Mouse (Mus musculus) neutrophil, adult 65 days (primary cell): ENCODE data around the gene Scamp4. TPM values are rescaled to one million over a fixed set of nuclear protein-coding genes. Genes with fewer than 3 reads are reported as not detected.

ENCODE experiments used
- total RNA-seq: library from RNA; stranded (reverse); gene quantifications from 2 replicates; pipeline ENCODE4 v1.2.4, GENCODE M21; 2023

The Scamp4 gene
- total RNA-seq = 6.9 and 8.2 TPM in 2 replicates

GRCm38 (mm10) chr10:80602698-80603325 is at the start of gene Scamp4, which contains the start of gene Adat3:
Scamp4 (plus strand) TSS chr10:80602872.
Adat3 (plus strand) TSS chr10:80602880.

GRCm38 (mm10) chr10:80561116-80561944 is 41.3 kb upstream of the Scamp4 start, which contains the start of gene Rexo1:
Rexo1 (minus strand) TSS chr10:80561560.

GRCm38 (mm10) chr10:80577195-80578130 is 25.2 kb upstream of the Scamp4 start, which contains the start of gene Klf16:
Klf16 (minus strand) TSS chr10:80577321.

GRCm38 (mm10) chr10:80589879-80590854 is 12.5 kb upstream of the Scamp4 start, which contains the start of gene Abhd17a:
Abhd17a (minus strand) TSS chr10:80590341.

GRCm38 (mm10) chr10:80605721-80606120 is 3.0 kb downstream of the Scamp4 start, which contains the start of gene Gm49322:
Gm49322 (plus strand) TSS chr10:80606021.

GRCm38 (mm10) chr10:80622661-80623456 is 20.2 kb downstream of the Scamp4 start, which contains the start of gene Csnk1g2:
Csnk1g2 (plus strand) TSS chr10:80622838.

GRCm38 (mm10) chr10:80656863-80657623 is 54.4 kb downstream of the Scamp4 start, which contains the start of gene Btbd2:
Btbd2 (minus strand) TSS chr10:80657071.

Other genes starting within 250 kb of the Scamp4 start
- gene Plk5, start 246.4 kb upstream of the Scamp4 start, total RNA-seq = not detected in 2 replicates
- 1.9 and 2.6 TPM in 2 replicates for gene Mex3d, start 215.2 kb upstream of the Scamp4 start, total RNA-seq
- 30.1 and 33.3 TPM in 2 replicates for gene Mbd3, start 203.3 kb upstream of the Scamp4 start, total RNA-seq
- gene Uqcr11, start 196.0 kb upstream of the Scamp4 start, total RNA-seq = 68.5 and 72.8 TPM in 2 replicates
- gene Tcf3, start 169.2 kb upstream of the Scamp4 start, total RNA-seq = 40.0 and 42.1 TPM in 2 replicates
- gene Onecut3, start 108.0 kb upstream of the Scamp4 start, total RNA-seq = not detected in 2 replicates
- gene Atp8b3, start 63.7 kb upstream of the Scamp4 start, total RNA-seq = not detected in 2 replicates
- gene Rexo1, start 41.3 kb upstream of the Scamp4 start, total RNA-seq = 87.8 and 112 TPM in 2 replicates
- gene Klf16, start 25.6 kb upstream of the Scamp4 start, total RNA-seq = 5.7 and 7.0 TPM in 2 replicates
- gene Abhd17a, start 12.5 kb upstream of the Scamp4 start, total RNA-seq = 34.9 and 41.1 TPM in 2 replicates
- 0.98 and 2.0 TPM in 2 replicates for gene Adat3, start within 50 bp of the Scamp4 start, total RNA-seq
- 0.77 and 0.98 TPM in 2 replicates for gene Gm49322, start 3.1 kb downstream of the Scamp4 start, total RNA-seq
- 101 and 129 TPM in 2 replicates for gene Csnk1g2, start 20.0 kb downstream of the Scamp4 start, total RNA-seq
- gene Btbd2, start 54.2 kb downstream of the Scamp4 start, total RNA-seq = 12.4 and 15.2 TPM in 2 replicates
- gene Mknk2, start 75.2 kb downstream of the Scamp4 start, total RNA-seq = 181 and 193 TPM in 2 replicates
- 140 and 155 TPM in 2 replicates for gene Mob3a, start 99.1 kb downstream of the Scamp4 start, total RNA-seq
- gene Izumo4, start 99.3 kb downstream of the Scamp4 start, total RNA-seq = 8.4 and 14.1 TPM in 2 replicates
- gene Ap3d1, start 139.4 kb downstream of the Scamp4 start, total RNA-seq = 99.7 and 123 TPM in 2 replicates
- gene Dot1l, start 152.3 kb downstream of the Scamp4 start, total RNA-seq = 21.3 and 32.2 TPM in 2 replicates
- gene Sf3a2, start 195.3 kb downstream of the Scamp4 start, total RNA-seq = 39.7 and 47.3 TPM in 2 replicates
- gene Plekhj1, start 195.8 kb downstream of the Scamp4 start, total RNA-seq = 62.9 and 84.6 TPM in 2 replicates
- gene Amh, start 202.4 kb downstream of the Scamp4 start, total RNA-seq = 0.77 and 1.2 TPM in 2 replicates
- not detected in 2 replicates for gene Jsrp1, start 210.6 kb downstream of the Scamp4 start, total RNA-seq
- 506 and 673 TPM in 2 replicates for gene Oaz1, start 223.8 kb downstream of the Scamp4 start, total RNA-seq
- not detected in 2 replicates for gene Lingo3, start 241.2 kb downstream of the Scamp4 start, total RNA-seq